Mouse (Mus musculus): ENCODE measurements at regions not wholly inside any gene's neighbourhood (a gene's known extent, or its start where the extent isn't known, plus 50 kb on each side); places are given as distances from the start of the nearest gene placed in this dataset.

GRCm38 (mm10) chr6:140187106-140187505 lies 145.8 kb upstream of the Plcz1 start:
- no peak for DNase-seq (ENCODE audit: low spot score)
- 85% methylated on average over 6 of the region's 6 CpGs for WGBS

DNA sequence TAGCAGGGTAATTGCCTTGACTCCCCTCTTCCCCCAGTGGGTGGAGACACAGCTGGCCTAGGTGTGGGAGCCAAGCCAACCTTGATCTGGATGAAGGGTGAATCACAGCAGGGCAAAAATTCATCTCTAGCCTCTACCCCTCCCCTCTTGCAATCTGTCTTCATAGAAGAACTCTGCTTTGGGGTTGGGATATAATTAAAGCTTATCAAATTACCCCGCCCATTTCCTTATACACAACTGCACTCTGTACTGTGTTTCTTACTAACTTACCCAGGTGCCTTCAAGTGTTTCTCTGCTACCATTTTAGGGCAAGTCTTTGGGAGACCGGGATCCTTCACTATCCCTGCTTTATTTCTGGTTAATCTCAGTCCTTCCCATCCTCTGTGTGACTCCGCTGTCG lies 138.7 kb upstream of the Plcz1 start:
- no peaks in the 10 kb centered on the region for H3K27me3 ChIP-seq (ENCODE audit: low read depth, poor library complexity, severe bottlenecking)
- WGBS = 93% methylated on average over 4 of the region's 4 CpGs
- no peaks in the 10 kb centered on the region for H3K36me3 ChIP-seq
- no peaks in the 10 kb centered on the region for H3K4me1 ChIP-seq
- no peak for DNase-seq (ENCODE audit: low spot score)
- no peak overlapping the region for H3K27ac ChIP-seq (replicated peaks)
- no peak overlapping the region for H3K4me3 ChIP-seq
- no peaks in the 10 kb centered on the region for H3K9me3 ChIP-seq (replicated peaks)

More at GRCm38 (mm10) chr6:140187106-140187505, 145.8 kb upstream of the Plcz1 start:
- Histone ChIP-seq H3K4me3 (no peak overlapping the region), H3K4me1 (0 out of 2 replicates have a peak, but pooled peaks cover 4% of the 10 kb centered on the region), H3K27ac (replicated peaks) (no peak overlapping the region), H3K36me3 (no peaks in the 10 kb centered on the region), H3K27me3 (ENCODE audit: low read depth, poor library complexity, severe bottlenecking) (no peaks in the 10 kb centered on the region), H3K9me3 (replicated peaks) (no peaks in the 10 kb centered on the region)

DNA sequence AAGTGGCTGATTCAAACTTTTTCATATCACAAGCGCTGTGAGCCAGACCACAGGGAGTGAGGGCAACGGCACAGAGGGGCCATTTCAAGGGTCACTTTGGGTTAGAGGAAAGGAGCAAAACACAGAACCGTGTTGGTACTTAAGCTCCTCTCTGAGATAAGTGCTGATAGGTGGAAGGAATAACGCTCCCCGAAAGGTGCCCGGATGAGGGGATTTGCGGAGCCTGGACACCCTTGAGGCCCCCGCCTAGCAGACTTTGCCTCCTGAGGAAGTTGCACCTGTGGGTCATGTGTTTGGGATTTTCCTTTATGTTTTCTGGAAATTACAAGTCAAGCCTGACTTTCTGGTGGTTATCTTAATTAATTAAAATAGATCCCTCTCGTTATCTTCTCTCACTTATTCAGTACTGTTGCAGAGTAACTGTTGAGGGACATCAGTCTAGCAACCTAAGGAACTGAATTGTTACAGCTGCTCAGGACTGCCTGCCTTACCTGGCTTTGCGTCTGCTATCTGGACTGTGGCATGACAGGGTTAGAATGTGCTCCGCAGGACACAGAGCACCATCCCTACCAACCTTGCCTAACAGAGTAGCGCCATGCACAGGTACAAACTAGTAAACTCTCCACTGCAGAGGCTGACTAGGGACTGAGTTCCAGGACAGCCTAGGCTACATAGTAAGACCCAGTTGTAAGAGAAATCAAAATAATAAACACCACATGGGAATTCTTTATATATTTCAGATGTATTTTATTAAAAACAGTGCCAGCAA lies 137.4 kb upstream of the Plcz1 start:
- no peak for DNase-seq (ENCODE audit: low spot score)
- no peaks in the 10 kb centered on the region for H3K36me3 ChIP-seq
- no peaks in the 10 kb centered on the region for H3K4me1 ChIP-seq
- no peaks in the 10 kb centered on the region for H3K27me3 ChIP-seq (ENCODE audit: low read depth, poor library complexity, severe bottlenecking)
- no peaks in the 10 kb centered on the region for H3K9me3 ChIP-seq (replicated peaks)
- 92% methylated on average over 12 of the region's 12 CpGs for WGBS
- H3K4me3 ChIP-seq = no peak overlapping the region
- H3K27ac ChIP-seq (replicated peaks) = no peak overlapping the region

DNA sequence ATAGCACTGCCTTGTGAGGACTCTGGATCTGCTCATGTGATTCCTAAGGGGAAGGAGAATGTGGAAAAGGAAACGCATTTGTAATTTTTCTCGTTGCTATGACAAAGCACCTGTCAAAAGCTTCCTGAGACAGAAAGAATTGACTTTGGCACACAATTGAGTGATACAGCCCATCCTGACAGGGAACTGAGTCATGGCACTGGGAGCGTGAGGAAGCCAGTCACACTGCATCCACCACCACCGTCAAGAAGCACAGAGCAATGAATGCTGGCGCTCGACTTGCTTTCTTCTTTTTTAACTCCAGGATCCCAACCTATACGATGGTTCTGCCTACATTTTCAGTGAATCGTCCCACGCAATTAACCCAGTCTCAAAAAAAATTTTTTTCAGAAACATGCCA lies 131.5 kb upstream of the Plcz1 start:
- no peaks in the 10 kb centered on the region for H3K36me3 ChIP-seq
- no peaks in the 10 kb centered on the region for H3K4me1 ChIP-seq
- DNase-seq (ENCODE audit: low spot score) = no peak
- H3K9me3 ChIP-seq (replicated peaks) = 0 out of 2 replicates have a peak, but pooled peaks cover 6% of the 10 kb centered on the region
- H3K27me3 ChIP-seq (ENCODE audit: low read depth, poor library complexity, severe bottlenecking) = no peaks in the 10 kb centered on the region
- no peak overlapping the region for H3K27ac ChIP-seq (replicated peaks)
- 91% methylated on average over 9 of the region's 9 CpGs for WGBS
- H3K4me3 ChIP-seq = no peak overlapping the region

GRCm38 (mm10) chr6:140169836-140170235 lies 128.6 kb upstream of the Plcz1 start:
- no peak overlapping the region for H3K27ac ChIP-seq (replicated peaks)
- no peaks in the 10 kb centered on the region for H3K36me3 ChIP-seq
- DNase-seq (ENCODE audit: low spot score) = no peak
- 94% methylated on average over 3 of the region's 3 CpGs for WGBS
- H3K4me1 ChIP-seq = no peaks in the 10 kb centered on the region
- H3K4me3 ChIP-seq = no peak overlapping the region
- H3K27me3 ChIP-seq (ENCODE audit: low read depth, poor library complexity, severe bottlenecking) = no peaks in the 10 kb centered on the region
- H3K9me3 ChIP-seq (replicated peaks) = 0 out of 2 replicates have a peak, but pooled peaks cover 6% of the 10 kb centered on the region

DNA sequence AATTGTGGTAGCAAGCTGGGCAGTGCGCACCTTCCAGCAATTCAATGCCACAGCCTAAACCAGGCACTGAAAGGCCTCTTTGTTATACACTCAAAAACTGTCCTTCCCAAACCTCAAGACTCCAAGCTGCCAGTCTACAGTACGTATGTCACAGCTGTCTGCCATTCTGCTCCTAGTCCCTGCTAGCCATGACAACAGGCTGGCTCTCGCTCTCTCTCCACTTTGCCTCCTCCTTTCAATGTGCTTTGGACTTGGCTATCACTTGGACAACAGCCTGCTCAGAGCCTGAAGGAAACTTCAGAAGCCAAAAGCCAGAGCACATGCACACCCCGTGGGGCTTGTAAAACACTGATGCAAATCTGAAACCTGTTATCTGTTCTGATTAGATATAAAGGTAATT lies 125.9 kb upstream of the Plcz1 start:
- H3K4me3 ChIP-seq = no peak overlapping the region
- no peaks in the 10 kb centered on the region for H3K36me3 ChIP-seq
- no peaks in the 10 kb centered on the region for H3K4me1 ChIP-seq
- WGBS = 89% methylated on average over 4 of the region's 4 CpGs
- H3K27me3 ChIP-seq (ENCODE audit: low read depth, poor library complexity, severe bottlenecking) = no peaks in the 10 kb centered on the region
- H3K9me3 ChIP-seq (replicated peaks) = 0 out of 2 replicates have a peak, but pooled peaks cover 6% of the 10 kb centered on the region
- H3K27ac ChIP-seq (replicated peaks) = no peak overlapping the region
- no peak for DNase-seq (ENCODE audit: low spot score)

GRCm38 (mm10) chr6:140162729-140163128 lies 121.5 kb upstream of the Plcz1 start:
- no peak for DNase-seq (ENCODE audit: low spot score)
- 83% methylated on average over 5 of the region's 5 CpGs for WGBS
- Histone ChIP-seq H3K4me3 (no peak overlapping the region), H3K27me3 (ENCODE audit: low read depth, poor library complexity, severe bottlenecking) (no peaks in the 10 kb centered on the region), H3K36me3 (no peaks in the 10 kb centered on the region), H3K4me1 (no peaks in the 10 kb centered on the region), H3K27ac (replicated peaks) (no peak overlapping the region), H3K9me3 (replicated peaks) (no peaks in the 10 kb centered on the region)

DNA sequence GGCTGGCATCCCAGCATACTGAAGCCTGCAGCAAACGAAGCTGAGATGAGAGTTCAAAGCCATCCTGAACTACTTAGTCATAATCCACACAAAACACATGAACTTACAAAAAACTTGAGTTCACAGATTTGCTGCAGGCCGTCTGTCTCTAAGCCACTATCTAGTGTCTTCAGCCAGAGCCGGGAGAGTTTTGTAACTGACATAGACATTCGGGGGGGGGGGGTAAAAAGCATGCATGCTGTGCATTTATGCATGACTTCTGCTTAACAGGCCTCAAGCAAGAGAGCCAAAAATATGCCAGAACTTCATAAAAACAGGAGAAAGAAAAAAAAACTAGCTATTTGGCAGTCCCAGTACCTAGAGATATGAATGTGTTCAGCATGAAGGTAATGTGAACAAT lies 120.2 kb upstream of the Plcz1 start:
- Histone ChIP-seq H3K27ac (replicated peaks) (no peak overlapping the region), H3K4me3 (no peak overlapping the region), H3K27me3 (ENCODE audit: low read depth, poor library complexity, severe bottlenecking) (no peaks in the 10 kb centered on the region), H3K9me3 (replicated peaks) (no peaks in the 10 kb centered on the region), H3K36me3 (no peaks in the 10 kb centered on the region), H3K4me1 (no peaks in the 10 kb centered on the region)
- 84% methylated on average over 4 of the region's 4 CpGs for WGBS
- no peak for DNase-seq (ENCODE audit: low spot score)

GRCm38 (mm10) chr6:140160946-140161345 lies 119.7 kb upstream of the Plcz1 start:
- DNase-seq (ENCODE audit: low spot score) = no peak
- 89% methylated on average over 13 of the region's 13 CpGs for WGBS
- Histone ChIP-seq H3K27ac (replicated peaks) (no peak overlapping the region), H3K9me3 (replicated peaks) (no peaks in the 10 kb centered on the region), H3K4me1 (no peaks in the 10 kb centered on the region), H3K36me3 (no peaks in the 10 kb centered on the region), H3K4me3 (no peak overlapping the region), H3K27me3 (ENCODE audit: low read depth, poor library complexity, severe bottlenecking) (no peaks in the 10 kb centered on the region)

- H3K4me1 ChIP-seq = no peaks in the 10 kb centered on the region
- DNase-seq (ENCODE audit: low spot score) = no peak
- 80% methylated on average over 13 of the region's 13 CpGs for WGBS
- H3K27ac ChIP-seq (replicated peaks) = no peak overlapping the region
- no peaks in the 10 kb centered on the region for H3K9me3 ChIP-seq (replicated peaks)
- no peaks in the 10 kb centered on the region for H3K27me3 ChIP-seq (ENCODE audit: low read depth, poor library complexity, severe bottlenecking)
- no peak overlapping the region for H3K4me3 ChIP-seq
- H3K36me3 ChIP-seq = no peaks in the 10 kb centered on the region
Observed at GRCm38 (mm10) chr6:140158986-140159385, 117.7 kb upstream of the Plcz1 start.

DNA sequence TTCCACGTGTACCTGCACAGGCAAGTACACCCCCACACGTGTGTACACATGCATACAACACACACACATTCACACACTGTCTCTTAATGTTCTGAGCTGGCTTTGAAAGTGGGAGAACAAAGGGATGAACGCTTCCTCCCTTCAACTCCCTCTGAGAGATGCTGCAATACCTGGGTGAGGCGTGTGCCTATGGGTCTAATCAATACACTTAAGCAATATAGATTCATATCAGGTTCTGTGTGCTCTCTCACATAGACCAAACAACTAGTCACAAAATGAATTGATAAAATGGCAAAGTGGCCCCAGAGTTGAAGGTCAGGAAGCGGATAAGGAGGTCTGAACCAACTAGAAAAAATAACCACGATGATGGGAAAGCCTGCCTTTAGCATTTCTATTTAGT lies 116.1 kb upstream of the Plcz1 start:
- Histone ChIP-seq H3K4me1 (no peaks in the 10 kb centered on the region), H3K4me3 (no peak overlapping the region), H3K27me3 (ENCODE audit: low read depth, poor library complexity, severe bottlenecking) (no peaks in the 10 kb centered on the region), H3K9me3 (replicated peaks) (no peaks in the 10 kb centered on the region), H3K27ac (replicated peaks) (no peak overlapping the region), H3K36me3 (no peaks in the 10 kb centered on the region)
- DNase-seq (ENCODE audit: low spot score) = no peak
- WGBS = 85% methylated on average over 6 of the region's 6 CpGs

GRCm38 (mm10) chr6:140152418-140153176 lies 111.3 kb upstream of the Plcz1 start:
- Histone ChIP-seq H3K36me3 (no peaks in the 10 kb centered on the region), H3K4me3 (no peak overlapping the region), H3K9me3 (replicated peaks) (no peaks in the 10 kb centered on the region), H3K4me1 (peaks cover 7% of the 10 kb centered on the region), H3K27ac (replicated peaks) (no peak overlapping the region), H3K27me3 (ENCODE audit: low read depth, poor library complexity, severe bottlenecking) (no peaks in the 10 kb centered on the region)
- WGBS = 82% methylated on average over 10 of the region's 10 CpGs
- DNase-seq (ENCODE audit: low spot score) = peak; percentile 9

- Histone ChIP-seq H3K4me3 (no peak overlapping the region), H3K27ac (replicated peaks) (no peak overlapping the region), H3K4me1 (peaks cover 7% of the 10 kb centered on the region), H3K36me3 (no peaks in the 10 kb centered on the region), H3K27me3 (ENCODE audit: low read depth, poor library complexity, severe bottlenecking) (no peaks in the 10 kb centered on the region), H3K9me3 (replicated peaks) (no peaks in the 10 kb centered on the region)
- WGBS = 91% methylated on average over 11 of the region's 11 CpGs
- no peak for DNase-seq (ENCODE audit: low spot score)
Observed at GRCm38 (mm10) chr6:140148628-140149245, 107.5 kb upstream of the Plcz1 start.

Measured in midbrain, embryonic 10.5 days (tissue).